Comparison of ENCODE assay signal across 8 mouse cellular contexts in genomic region chr11:68850862-68851261, GRCm38 (mm10). TPM values are rescaled to one million over a fixed set of nuclear protein-coding genes. Genes with fewer than 3 reads are reported as not detected.
DNase-seq lines count a peak whose midpoint lies in the region; ATAC-seq and TF ChIP-seq lines count a peak whose summit lies in the region.
"Had no signal": no experiment of that assay in that cellular context is flagged by ENCODE, and none has a peak within 500 bp of the region (broad histone marks: within the 10 kb centered on the region; RNA-seq: fewer than 3 reads in every experiment).

No protein-coding gene starts in this region.

- H3K4me3 ChIP-seq in embryonic facial prominence, embryonic 13.5 days = peak overlapping the region; percentile 17
- no peak overlapping the region for H3K4me3 ChIP-seq in hindbrain, embryonic 15.5 days
- peak overlapping the region; percentile 7 to 90; a peak in 1 of 4 replicates for H3K4me3 ChIP-seq in liver, embryonic 14.5 days (ENCODE audit: insufficient read depth in 1 of 2, low read depth in 2 of 2, low read length in 2 of 2)

- WGBS in embryonic facial prominence, embryonic 13.5 days = 83% methylated on average over 7 of the region's 7 CpGs
- WGBS in hindbrain, embryonic 15.5 days = 90% methylated on average over 7 of the region's 7 CpGs
- WGBS in liver, embryonic 14.5 days (ENCODE audit: insufficient replicate concordance) = 77% methylated on average over 7 of the region's 7 CpGs

- peaks cover 26% of the 10 kb centered on the region for H3K4me1 ChIP-seq in embryonic facial prominence, embryonic 13.5 days
- H3K4me1 ChIP-seq in hindbrain, embryonic 15.5 days (replicated peaks) = peaks cover 38% of the 10 kb centered on the region
- peaks cover 21 to 26% of the 10 kb centered on the region in 2 experiments for H3K4me1 ChIP-seq in liver, embryonic 14.5 days (replicated peaks; ENCODE audit: control insufficient read depth in 2 of 2, insufficient read depth in 2 of 2, low read length in 1 of 2)

- no peak overlapping the region for H3K27ac ChIP-seq in embryonic facial prominence, embryonic 13.5 days
- H3K27ac ChIP-seq in hindbrain, embryonic 15.5 days (replicated peaks) = no peak overlapping the region
- no peak overlapping the region for H3K27ac ChIP-seq in liver, embryonic 14.5 days

- TF ChIP-seq EP300 in liver, embryonic 14.5 days (IDR thresholded peaks at IDR 0.05; ENCODE audit: low read depth) = no peak

- peak overlapping the region; percentile 74 for H3K4me2 ChIP-seq in embryonic facial prominence, embryonic 13.5 days
- peak overlapping the region; percentile 85 for H3K4me2 ChIP-seq in hindbrain, embryonic 15.5 days
- peak overlapping the region; percentile 84 for H3K4me2 ChIP-seq in liver, embryonic 14.5 days (ENCODE audit: low read depth)

- H3K9me3 ChIP-seq in embryonic facial prominence, embryonic 13.5 days = no peaks in the 10 kb centered on the region
- no peaks in the 10 kb centered on the region for H3K9me3 ChIP-seq in hindbrain, embryonic 15.5 days
- H3K9me3 ChIP-seq in liver, embryonic 14.5 days (ENCODE audit: control insufficient read depth, low read length) = no peaks in the 10 kb centered on the region

- no peaks in the 10 kb centered on the region for H3K27me3 ChIP-seq in embryonic facial prominence, embryonic 13.5 days
- no peaks in the 10 kb centered on the region for H3K27me3 ChIP-seq in hindbrain, embryonic 15.5 days
- H3K27me3 ChIP-seq in liver, embryonic 14.5 days (ENCODE audit: control insufficient read depth, insufficient read depth, low read length) = no peaks in the 10 kb centered on the region

- peak; percentile 40 to 57 for DNase-seq in kidney, adult 8-10 months
- no peak for DNase-seq in kidney, postnatal 4 days
- DNase-seq in liver, embryonic 14.5 days (ENCODE audit: low read depth in 3 of 3, low spot score in 3 of 3) = no peak
- DNase-seq in layer of hippocampus, adult 18-20 months (ENCODE audit: low spot score in 2 of 2) = no peak
- no peak for DNase-seq in urinary bladder, postnatal 4 days (ENCODE audit: low spot score in 2 of 2)

- no peak for TF ChIP-seq CTCF in liver, embryonic 14.5 days (IDR thresholded peaks at IDR 0.05; ENCODE audit: low read depth)

- no peaks in the 10 kb centered on the region for H3K36me3 ChIP-seq in embryonic facial prominence, embryonic 13.5 days
- H3K36me3 ChIP-seq in hindbrain, embryonic 15.5 days = no peaks in the 10 kb centered on the region
- peaks cover 2% of the 10 kb centered on the region; the same call in 1 of the 2 replicates for H3K36me3 ChIP-seq in liver, embryonic 14.5 days (replicated peaks; ENCODE audit: control insufficient read depth, insufficient read depth, low read depth)

- ATAC-seq in embryonic facial prominence, embryonic 13.5 days (ENCODE audit: insufficient number of reproducible peaks, insufficient read depth, low FRiP score, low TSS enrichment, low read depth) = no peak
- ATAC-seq in hindbrain, embryonic 15.5 days (ENCODE audit: low FRiP score, low read depth) = no peak
- no peak for ATAC-seq in liver, embryonic 14.5 days (ENCODE audit: insufficient read depth)

- H3K9ac ChIP-seq in embryonic facial prominence, embryonic 13.5 days = peak overlapping the region; percentile 52; the same call in 1 of the 2 replicates
- H3K9ac ChIP-seq in hindbrain, embryonic 15.5 days = 0 out of 2 replicates have a peak overlapping the region, but pooled peaks have one; percentile 4
- H3K9ac ChIP-seq in liver, embryonic 14.5 days (replicated peaks) = peak overlapping the region; percentile 13

RNA-seq across cellular contexts. Expression of gene Ndel1, which starts 20.8 kb away (rescaled TPM):
- 90.9 and 97.2 TPM in 2 replicates for polyA plus RNA-seq in embryonic facial prominence, embryonic 13.5 days (2015; fragmentation: Nextera tagmentation; extraction: Ambion mirVana)
- polyA plus RNA-seq in hindbrain, embryonic 15.5 days (2015; fragmentation: Nextera tagmentation; extraction: Ambion mirVana) = 103 and 105 TPM in 2 replicates
- 20.2 and 21.1 TPM in 2 replicates for polyA plus RNA-seq in liver, embryonic 14.5 days (2012; rRNA removed)
- polyA plus RNA-seq in liver, embryonic 14.5 days (2014; fragmentation: Nextera tagmentation; extraction: Ambion mirVana) = 28.1 and 30.8 TPM in 2 replicates
- total RNA-seq in layer of hippocampus, adult 18-20 months (2021) = 10 to 100 TPM; 95.9 to 98.2 TPM

RNA-seq across cellular contexts. Expression of gene Rnf222, which starts 37.5 kb away (rescaled TPM):
- polyA plus RNA-seq in embryonic facial prominence, embryonic 13.5 days (2015; fragmentation: Nextera tagmentation; extraction: Ambion mirVana) = 0.26 and 0.30 TPM in 2 replicates
- not detected in 2 replicates for polyA plus RNA-seq in hindbrain, embryonic 15.5 days (2015; fragmentation: Nextera tagmentation; extraction: Ambion mirVana)
- polyA plus RNA-seq in liver, embryonic 14.5 days (2012; rRNA removed) = 0.08 and 0.09 TPM in 2 replicates
- polyA plus RNA-seq in liver, embryonic 14.5 days (2014; fragmentation: Nextera tagmentation; extraction: Ambion mirVana) = 0.10 TPM in 1 of 2 replicates, not detected in the other
- not detected for total RNA-seq in layer of hippocampus, adult 18-20 months (2021)
- total RNA-seq: left cerebral cortex, postnatal 14 days had no signal

RNA-seq across cellular contexts. Expression of gene Rpl26, which starts 50.5 kb away (rescaled TPM):
- 1,181 and 1,252 TPM in 2 replicates for polyA plus RNA-seq in embryonic facial prominence, embryonic 13.5 days (2015; fragmentation: Nextera tagmentation; extraction: Ambion mirVana)
- 557 and 622 TPM in 2 replicates for polyA plus RNA-seq in hindbrain, embryonic 15.5 days (2015; fragmentation: Nextera tagmentation; extraction: Ambion mirVana)
- polyA plus RNA-seq in liver, embryonic 14.5 days (2012; rRNA removed) = 1,827 and 1,859 TPM in 2 replicates
- polyA plus RNA-seq in liver, embryonic 14.5 days (2014; fragmentation: Nextera tagmentation; extraction: Ambion mirVana) = 829 and 850 TPM in 2 replicates
- total RNA-seq in layer of hippocampus, adult 18-20 months (2021) = 100 to 1,000 TPM; 802 to 835 TPM

Comparison
In these comparisons a context has a peak if more than half of its experiments do, and no peak if none do; other contexts are left out.
1. DNase-seq: peak in kidney, adult 8-10 months (2 of 2); none in kidney, postnatal 4 days (0 of 2), liver, embryonic 14.5 days (0 of 3), layer of hippocampus, adult 18-20 months (0 of 2) and urinary bladder, postnatal 4 days (0 of 2).
2. Peak in every context shown above with its lines, with median percentiles within 50 percentile points of each other: H3K4me2 ChIP-seq and H3K9ac ChIP-seq.